ENCODE assay signal across 12 mouse cellular contexts in genomic region chr2:173449198-173449597, GRCm38 (mm10).
DNase-seq lines count a peak whose midpoint lies in the region; ATAC-seq and TF ChIP-seq lines count a peak whose summit lies in the region.
"Had no signal": no experiment of that assay in that cellular context is flagged by ENCODE, and none has a peak within 500 bp of the region (broad histone marks: within the 10 kb centered on the region; RNA-seq: fewer than 3 reads in every experiment).

No protein-coding gene starts in this region.

- no peak for TF ChIP-seq RAD21 in CH12.LX (IDR thresholded peaks at IDR 0.05; ENCODE audit: low read depth, low read length)

- no peaks in the 10 kb centered on the region for H3K36me3 ChIP-seq in heart, adult 2 months (ENCODE audit: control insufficient read depth, insufficient read depth, low read length)
- H3K36me3 ChIP-seq in heart, embryonic 11.5 days (ENCODE audit: control insufficient read depth, insufficient read depth, low read length): no peaks in the 10 kb centered on the region
- no peaks in the 10 kb centered on the region for H3K36me3 ChIP-seq in CH12.LX (replicated peaks in 1 of 2; ENCODE audit: control insufficient read depth in 1 of 2, insufficient read depth in 1 of 2, low read length in 1 of 2)
- H3K36me3 ChIP-seq in kidney, adult 2 months (ENCODE audit: control insufficient read depth, insufficient read depth, low read length): no peaks in the 10 kb centered on the region
- H3K36me3 ChIP-seq: forebrain, embryonic 15.5 days; liver, embryonic 12.5 days had no signal

- DNase-seq in heart, adult 2 months: peak; percentile 54 to 69
- no peak for DNase-seq in CH12.LX (ENCODE audit: extremely low read depth)
- DNase-seq in kidney, adult 2 months: peak; percentile 70
- peak; percentile 63 to 72 for DNase-seq in kidney, postnatal 4 days
- no peak for DNase-seq in yolk sac, embryonic 10.5 days (ENCODE audit: low spot score)
- no peak for DNase-seq in right cerebral cortex, postnatal 10 days (ENCODE audit: low spot score in 2 of 2)
- DNase-seq in layer of hippocampus, postnatal 36 days: no peak
- DNase-seq: cerebellum, adult 11 months; right cerebral cortex, postnatal 14 days had no signal

- no peak for ATAC-seq in heart, embryonic 11.5 days (replicated peaks; ENCODE audit: insufficient number of reproducible peaks, low FRiP score, low TSS enrichment)
- ATAC-seq: forebrain, embryonic 15.5 days; liver, embryonic 12.5 days had no signal

- no peaks in the 10 kb centered on the region for H3K79me2 ChIP-seq in heart, adult 2 months (replicated peaks; ENCODE audit: control insufficient read depth, insufficient read depth, low read length)
- no peaks in the 10 kb centered on the region for H3K79me2 ChIP-seq in CH12.LX (replicated peaks; ENCODE audit: control insufficient read depth, extremely low read depth, insufficient read depth, poor library complexity, severe bottlenecking)

- no peak overlapping the region for H3K9ac ChIP-seq in heart, adult 2 months (ENCODE audit: low read depth, low read length)
- H3K9ac ChIP-seq in heart, embryonic 11.5 days (ENCODE audit: low read depth, low read length): no peak overlapping the region
- H3K9ac ChIP-seq in CH12.LX (ENCODE audit: insufficient read depth, low read depth): no peak overlapping the region
- H3K9ac ChIP-seq: forebrain, embryonic 15.5 days; liver, embryonic 12.5 days had no signal

- peaks cover 2% of the 10 kb centered on the region; the same call in 1 of the 2 replicates for H3K4me1 ChIP-seq in heart, adult 2 months (ENCODE audit: control insufficient read depth, insufficient read depth, low read length)
- H3K4me1 ChIP-seq in heart, embryonic 11.5 days (ENCODE audit: control insufficient read depth, insufficient read depth, low read length): no peaks in the 10 kb centered on the region
- peaks cover 17 to 43% of the 10 kb centered on the region in 2 experiments for H3K4me1 ChIP-seq in CH12.LX (ENCODE audit: control insufficient read depth in 1 of 2, insufficient read depth in 2 of 2)
- no peaks in the 10 kb centered on the region for H3K4me1 ChIP-seq in kidney, adult 2 months (ENCODE audit: control insufficient read depth, insufficient read depth, low read length)
- H3K4me1 ChIP-seq: forebrain, embryonic 15.5 days had no signal

- WGBS in heart, adult 2 months: 71% methylated on average over 5 of the region's 5 CpGs
- 72% methylated on average over 5 of the region's 5 CpGs for WGBS in heart, embryonic 11.5 days (ENCODE audit: insufficient replicate concordance)
- WGBS in kidney, adult 2 months: 60% methylated on average over 5 of the region's 5 CpGs

- H3K9me3 ChIP-seq in heart, embryonic 11.5 days (replicated peaks; ENCODE audit: control insufficient read depth, low read length): no peaks in the 10 kb centered on the region; the same call in 1 of the 2 replicates
- peaks cover 15% of the 10 kb centered on the region for H3K9me3 ChIP-seq in CH12.LX (replicated peaks; ENCODE audit: low read length)
- H3K9me3 ChIP-seq: forebrain, embryonic 15.5 days; liver, embryonic 12.5 days had no signal

- no peak for TF ChIP-seq POLR2A in heart, adult 2 months (IDR thresholded peaks at IDR 0.05; ENCODE audit: insufficient read depth, low read depth, low read length)
- TF ChIP-seq POLR2A in CH12.LX (IDR thresholded peaks at IDR 0.05; ENCODE audit: low read depth, low read length): no peak
- no peak for TF ChIP-seq POLR2A in kidney, adult 2 months (IDR thresholded peaks at IDR 0.05; ENCODE audit: low read depth, low read length)

- no peak overlapping the region for H3K27ac ChIP-seq in heart, adult 2 months
- no peak overlapping the region for H3K27ac ChIP-seq in heart, embryonic 11.5 days (ENCODE audit: low read depth, low read length)
- H3K27ac ChIP-seq in CH12.LX (ENCODE audit: insufficient read depth, low read depth): no peak overlapping the region
- H3K27ac ChIP-seq in kidney, adult 2 months (ENCODE audit: insufficient read depth, low read depth, low read length): no peak overlapping the region
- H3K27ac ChIP-seq: forebrain, embryonic 15.5 days; liver, embryonic 12.5 days had no signal

- in situ Hi-C loops in CH12.LX (cut with MboI; ENCODE audit: low pct_ligation_motif_present, low pct_unique_long_range_greater_than_20kb, low sequenced_read_pairs): no loop called here

- H3K4me2 ChIP-seq in heart, embryonic 11.5 days: no peak overlapping the region
- H3K4me2 ChIP-seq in CH12.LX (ENCODE audit: insufficient read depth, low read depth, poor library complexity, severe bottlenecking): 0 out of 2 replicates have a peak overlapping the region, but pooled peaks have one; percentile 8
- H3K4me2 ChIP-seq: forebrain, embryonic 15.5 days; liver, embryonic 12.5 days had no signal

- H3K27me3 ChIP-seq in heart, adult 2 months (ENCODE audit: control insufficient read depth, insufficient read depth, low read length): no peaks in the 10 kb centered on the region
- no peaks in the 10 kb centered on the region for H3K27me3 ChIP-seq in heart, embryonic 11.5 days (ENCODE audit: control insufficient read depth, insufficient read depth, low read length)
- H3K27me3 ChIP-seq in CH12.LX (replicated peaks): no peaks in the 10 kb centered on the region
- no peaks in the 10 kb centered on the region for H3K27me3 ChIP-seq in kidney, adult 2 months (replicated peaks; ENCODE audit: control insufficient read depth, insufficient read depth, low read length)
- H3K27me3 ChIP-seq: forebrain, embryonic 15.5 days; liver, embryonic 12.5 days had no signal

- no peak for TF ChIP-seq CTCF in heart, adult 2 months (IDR thresholded peaks at IDR 0.05)
- no peak for TF ChIP-seq CTCF in CH12.LX (conservative IDR thresholded peaks at IDR 0.05 in 1 of 2, IDR thresholded peaks at IDR 0.05 in 1 of 2; ENCODE audit: low read depth in 2 of 2, low read length in 2 of 2)
- no peak for TF ChIP-seq CTCF in kidney, adult 2 months (conservative IDR thresholded peaks at IDR 0.05; ENCODE audit: insufficient read depth, insufficient read length, low read depth, low read length)

- dilution Hi-C loops in CH12.LX (cut with MboI; ENCODE audit: extremely low pct_ligation_motif_present, extremely low pct_unique_long_range_greater_than_20kb, low sequenced_read_pairs): no loop called here

- intact Hi-C loops in heart, adult 2 months (cut with DNase I): no loop called here

- no peak overlapping the region for H3K4me3 ChIP-seq in heart, adult 2 months
- H3K4me3 ChIP-seq in heart, embryonic 11.5 days (ENCODE audit: low read depth, low read length): no peak overlapping the region
- H3K4me3 ChIP-seq in CH12.LX (replicated peaks in 1 of 3; ENCODE audit: low read depth in 2 of 3, low read length in 2 of 3, poor library complexity in 1 of 3): no peak overlapping the region
- no peak overlapping the region for H3K4me3 ChIP-seq in kidney, adult 2 months (ENCODE audit: insufficient read depth, low read depth, low read length)
- H3K4me3 ChIP-seq: forebrain, embryonic 15.5 days; liver, embryonic 12.5 days had no signal

- TF ChIP-seq EP300 in heart, adult 2 months (IDR thresholded peaks at IDR 0.05; ENCODE audit: insufficient read depth, low read depth, low read length): 0 out of 2 replicates have a peak, but pooled peaks have one; percentile 44
- TF ChIP-seq EP300 in CH12.LX (IDR thresholded peaks at IDR 0.05; ENCODE audit: low read length): no peak

TF ChIP-seq in CH12.LX, 34 proteins besides CTCF, POLR2A, EP300 and RAD21:
- TF ChIP-seq HCFC1 (IDR thresholded peaks at IDR 0.05; ENCODE audit: low read depth, low read length) (no peak), RCOR1 (conservative IDR thresholded peaks at IDR 0.05; ENCODE audit: low read depth, low read length) (no peak), MEF2A (IDR thresholded peaks at IDR 0.05; ENCODE audit: borderline replicate concordance, low read depth, low read length) (no peak), TCF12 (IDR thresholded peaks at IDR 0.05; ENCODE audit: low read depth, low read length) (0 out of 2 replicates have a peak, but pooled peaks have one; percentile 17), MAZ (IDR thresholded peaks at IDR 0.05; ENCODE audit: low read depth, low read length) (no peak), BHLHE40 (IDR thresholded peaks at IDR 0.05; ENCODE audit: low read depth, low read length) (no peak), ZNF384 (IDR thresholded peaks at IDR 0.05; ENCODE audit: low read depth, low read length) (no peak), MXI1 (IDR thresholded peaks at IDR 0.05; ENCODE audit: low read depth, low read length) (no peak; the same call in 1 of the 2 replicates)
TF ChIP-seq in CH12.LX: peak in this region for 1.

Comparison
In these comparisons a context has a peak if more than half of its experiments do, and no peak if none do; other contexts are left out.
1. DNase-seq: peak in heart, adult 2 months (2 of 2), kidney, adult 2 months (single experiment) and kidney, postnatal 4 days (2 of 2); none in CH12.LX (single experiment), yolk sac, embryonic 10.5 days (single experiment), right cerebral cortex, postnatal 10 days (0 of 2) and layer of hippocampus, postnatal 36 days (0 of 2).